Mouse (Mus musculus): ENCODE measurements around the gene Eif2ak3. TPM values are rescaled to one million over a fixed set of nuclear protein-coding genes. Genes with fewer than 3 reads are reported as not detected.

Eif2ak3 gene
- total RNA-seq, 2 experiments from 2014 or later: 19.5 to 21.8 TPM

DNA sequence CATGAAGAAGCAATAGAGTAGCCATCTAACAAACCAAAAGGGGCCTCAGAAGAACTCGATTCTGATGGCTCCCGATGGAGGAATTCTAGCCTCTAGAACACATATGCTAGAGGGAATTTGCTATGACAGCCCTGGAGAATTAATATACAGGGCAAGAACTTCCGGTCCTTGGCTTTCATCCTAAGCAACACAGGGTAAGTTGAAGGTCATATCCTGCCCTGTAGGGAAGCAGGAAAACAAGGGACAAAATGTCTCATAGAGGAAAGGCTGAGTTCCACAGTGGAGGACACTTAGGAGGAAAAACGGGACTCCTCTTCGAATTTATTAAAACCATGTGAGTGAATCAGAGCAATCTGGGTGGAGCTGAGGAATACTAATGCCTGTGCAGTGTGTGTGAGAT, 1.3 kb upstream of the Eif2ak3 start:
- H3K4me3 ChIP-seq: no peak overlapping the region
- DNase-seq (ENCODE audit: low spot score in 2 of 2): no peak
- TF ChIP-seq CTCF (conservative IDR thresholded peaks at IDR 0.05): no peak
- H3K27ac ChIP-seq: peak overlapping the region; percentile 85; the same call in 1 of the 2 replicates

DNA sequence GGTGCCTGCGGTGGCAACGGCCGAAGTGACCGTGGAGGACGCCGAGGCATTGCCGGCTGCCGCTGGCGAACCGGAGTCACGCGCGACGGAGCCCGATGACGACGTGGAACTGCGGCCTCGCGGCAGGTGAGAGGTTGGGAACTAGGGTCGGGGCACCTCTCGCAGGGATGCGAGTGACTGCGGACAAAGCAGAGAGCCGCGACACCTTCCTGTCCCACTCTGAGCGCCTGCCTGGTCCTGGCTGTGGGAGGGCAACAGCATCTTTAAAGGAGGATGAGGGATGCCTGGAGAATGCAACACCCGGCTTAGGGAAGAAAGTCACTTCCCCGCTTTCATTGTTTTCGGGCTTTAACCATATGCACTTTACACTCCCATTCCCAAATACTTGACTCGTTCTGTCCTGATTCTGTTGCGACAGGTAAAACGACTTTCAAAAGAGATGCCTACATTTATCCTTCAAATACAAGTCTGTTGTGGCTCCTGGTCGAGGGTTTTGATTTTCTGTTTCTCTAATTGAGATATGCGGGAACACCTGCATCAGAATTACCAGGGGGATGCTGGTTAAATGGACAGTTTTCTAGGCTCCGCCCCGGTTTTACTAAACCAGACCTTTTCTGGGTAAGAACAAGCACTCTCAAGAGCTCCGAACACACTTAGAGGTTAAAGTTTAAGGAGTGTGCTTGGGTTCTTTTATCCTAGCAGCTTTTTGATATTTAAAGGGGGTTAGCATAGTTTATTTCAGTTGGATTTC, 756 bp downstream of the Eif2ak3 start:
- peak in 1 of 2 experiments; percentile 8 for DNase-seq (ENCODE audit: low spot score in 2 of 2)
- Histone ChIP-seq H3K27ac (peak overlapping the region; percentile 85), H3K4me3 (peak overlapping the region; percentile 96)
- TF ChIP-seq CTCF (conservative IDR thresholded peaks at IDR 0.05): no peak

DNA sequence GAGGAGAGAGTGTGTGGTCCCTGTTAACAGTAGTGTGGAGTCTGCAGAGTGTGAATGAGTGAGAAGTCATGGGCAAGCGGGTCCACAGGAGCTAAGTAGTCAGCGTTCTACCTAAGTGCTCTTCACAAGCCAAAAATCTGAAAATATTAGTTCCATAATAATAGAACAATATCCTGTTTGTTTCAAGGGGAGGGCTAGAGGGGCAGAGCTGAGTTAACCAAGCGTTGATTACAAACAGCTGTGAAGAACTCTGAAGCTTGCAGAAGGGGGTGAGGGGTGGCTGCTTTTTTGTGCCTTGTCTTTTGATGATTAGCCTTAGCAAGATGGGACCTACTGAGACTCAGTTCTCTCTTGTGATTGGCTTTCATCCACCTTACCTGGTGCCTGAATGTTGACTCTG, 3.1 kb downstream of the Eif2ak3 start:
- Histone ChIP-seq H3K27ac (no peak overlapping the region), H3K4me3 (no peak overlapping the region)
- TF ChIP-seq CTCF (conservative IDR thresholded peaks at IDR 0.05): no peak
- DNase-seq (ENCODE audit: low spot score in 2 of 2): no peak

DNA sequence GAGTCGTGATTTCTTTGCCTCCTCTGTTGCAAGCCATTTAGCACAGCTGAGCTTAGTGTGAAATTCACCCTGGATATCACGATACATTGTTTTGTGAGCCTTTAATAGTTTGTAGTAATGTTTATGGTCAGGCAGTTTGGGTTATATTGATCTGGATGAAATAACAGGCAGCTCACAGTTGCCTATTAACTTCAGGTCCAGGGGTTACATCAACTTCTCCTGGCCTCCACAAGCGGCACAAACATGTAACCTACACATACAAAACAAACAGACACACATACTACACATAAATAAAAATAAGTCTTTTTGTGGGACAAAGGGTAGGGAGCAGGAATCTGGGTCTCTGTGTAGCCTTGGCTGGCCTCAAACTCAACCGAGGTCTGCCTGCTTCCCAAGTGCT, 9.1 kb downstream of the Eif2ak3 start:
- Histone ChIP-seq H3K4me3 (no peak overlapping the region), H3K27ac (no peak overlapping the region)
- no peak for TF ChIP-seq CTCF (conservative IDR thresholded peaks at IDR 0.05)
- no peak for DNase-seq (ENCODE audit: low spot score in 2 of 2)

DNA sequence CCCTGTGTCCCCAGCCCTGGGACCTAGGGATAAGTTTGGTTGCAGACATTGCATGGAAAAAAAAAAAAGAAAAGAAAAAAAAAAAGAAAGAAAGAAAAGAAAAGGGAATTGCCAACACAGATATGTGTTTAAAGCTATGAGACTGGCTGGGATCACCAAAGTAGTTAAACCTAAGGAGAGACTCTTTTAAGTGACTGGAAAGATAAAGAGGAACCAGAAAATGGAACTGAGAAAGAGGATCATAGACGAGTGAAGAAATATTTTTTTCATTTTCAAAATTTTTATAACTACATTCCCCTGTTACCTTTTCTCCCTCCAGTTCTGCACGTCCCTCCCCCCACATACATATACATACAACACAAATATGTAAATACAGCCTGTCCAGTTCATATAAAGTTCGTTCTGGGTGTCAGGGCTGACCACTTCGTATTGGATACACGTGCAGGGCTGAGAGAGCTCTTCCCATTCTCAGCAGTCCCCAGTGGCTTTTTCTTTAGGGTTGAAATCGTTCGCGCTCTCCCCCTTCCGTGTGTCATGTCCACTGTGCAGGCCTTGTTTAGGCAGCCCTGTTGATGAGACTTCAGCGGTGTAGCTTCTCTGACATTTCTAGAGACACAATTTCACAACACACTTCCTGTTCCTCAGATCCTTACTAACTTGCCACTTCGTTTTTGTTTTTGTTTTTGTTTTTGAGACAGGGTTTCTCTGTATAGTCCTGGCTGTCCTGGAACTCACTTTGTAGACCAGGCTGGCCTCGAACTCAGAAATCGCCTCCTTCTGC, 11.4 kb downstream of the Eif2ak3 start:
- TF ChIP-seq CTCF (conservative IDR thresholded peaks at IDR 0.05): no peak
- H3K27ac ChIP-seq: no peak overlapping the region
- H3K4me3 ChIP-seq: no peak overlapping the region
- no peak for DNase-seq (ENCODE audit: low spot score in 2 of 2)

DNA sequence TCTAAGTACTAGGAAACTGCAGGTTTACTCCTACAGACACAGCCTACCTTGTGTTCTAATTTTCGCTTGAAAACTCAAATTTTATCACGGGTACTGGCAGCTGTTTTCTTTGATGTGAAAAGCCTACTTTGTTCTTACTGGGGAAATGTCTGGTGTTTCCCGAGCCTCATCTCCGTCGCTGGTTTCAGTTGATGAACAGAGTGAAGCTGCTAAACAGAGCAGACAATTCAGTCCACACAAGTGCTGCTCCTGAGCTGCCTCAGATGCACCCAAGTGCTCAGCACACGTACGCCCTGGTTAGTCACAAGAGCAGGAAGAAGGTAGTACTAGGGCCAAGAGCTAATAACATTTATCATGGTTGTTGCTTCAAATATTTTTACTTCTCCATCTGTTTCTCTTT, 18.4 kb downstream of the Eif2ak3 start:
- no peak overlapping the region for H3K4me3 ChIP-seq
- no peak overlapping the region for H3K27ac ChIP-seq
- no peak for DNase-seq (ENCODE audit: low spot score in 2 of 2)
- no peak for TF ChIP-seq CTCF (conservative IDR thresholded peaks at IDR 0.05)

DNA sequence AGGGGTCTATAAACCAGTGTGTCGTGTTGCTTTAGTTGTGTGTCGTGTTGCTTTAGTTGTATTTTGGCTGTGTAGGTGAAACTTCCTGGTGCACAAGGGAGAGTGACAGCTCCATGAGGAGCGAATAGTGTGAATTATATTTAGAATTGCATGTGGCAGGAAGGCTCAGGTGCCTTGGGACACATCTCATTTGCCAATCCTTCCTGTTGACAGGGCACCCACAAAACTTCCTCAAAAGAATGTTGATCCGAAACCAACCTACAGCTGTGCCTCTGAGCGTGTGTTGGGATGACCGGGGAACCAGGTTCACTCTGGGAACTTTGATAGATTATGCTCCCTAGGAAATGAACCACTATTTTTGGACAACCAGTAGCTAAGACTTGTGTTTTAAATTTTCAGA, 20.0 kb downstream of the Eif2ak3 start:
- no peak for TF ChIP-seq CTCF (conservative IDR thresholded peaks at IDR 0.05)
- no peak for DNase-seq (ENCODE audit: low spot score in 2 of 2)
- no peak overlapping the region for H3K4me3 ChIP-seq
- no peak overlapping the region for H3K27ac ChIP-seq

DNA sequence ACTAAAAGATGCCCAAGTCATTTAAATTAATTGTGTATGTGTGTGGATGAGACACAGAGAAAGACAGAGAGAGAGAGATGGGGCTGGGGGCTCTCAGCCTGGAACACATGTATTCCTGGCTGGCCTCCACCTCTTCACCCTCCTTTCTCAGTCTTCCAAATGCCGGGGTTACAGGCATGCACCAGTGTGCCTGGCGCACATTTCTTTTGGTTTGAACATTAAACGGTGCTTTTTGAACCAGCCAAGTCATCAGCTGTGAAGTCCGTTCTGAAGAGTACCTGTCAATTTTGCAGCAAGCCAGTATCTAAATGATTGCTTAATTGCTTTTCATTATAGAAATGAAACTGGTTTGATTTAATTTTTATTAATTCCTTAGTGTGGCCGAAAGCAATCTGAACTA, 22.4 kb downstream of the Eif2ak3 start:
- H3K4me3 ChIP-seq: no peak overlapping the region
- no peak overlapping the region for H3K27ac ChIP-seq
- TF ChIP-seq CTCF (conservative IDR thresholded peaks at IDR 0.05): no peak
- no peak for DNase-seq (ENCODE audit: low spot score in 2 of 2)

DNA sequence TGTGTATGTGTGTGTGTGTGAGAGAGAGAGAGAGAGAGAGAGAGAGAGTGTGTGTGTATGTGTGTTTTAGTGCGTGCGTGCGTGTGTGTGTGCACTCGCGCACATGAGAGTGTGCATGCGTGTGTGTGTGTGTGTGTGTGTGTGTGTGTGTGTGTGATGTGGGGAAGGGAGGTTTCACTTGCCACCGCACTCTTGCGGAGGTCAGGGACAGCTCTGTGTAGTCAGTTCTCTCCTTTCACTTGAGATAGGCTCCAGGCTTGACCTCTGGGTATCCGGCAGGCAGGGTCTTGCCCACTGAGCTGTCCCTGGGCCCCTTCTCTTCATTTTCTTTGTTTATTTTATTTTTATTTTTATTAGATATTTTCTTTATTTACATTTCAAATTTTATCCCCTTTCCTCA, 23.0 kb downstream of the Eif2ak3 start:
- DNase-seq (ENCODE audit: low spot score in 2 of 2): no peak
- no peak for TF ChIP-seq CTCF (conservative IDR thresholded peaks at IDR 0.05)
- H3K4me3 ChIP-seq: no peak overlapping the region

DNA sequence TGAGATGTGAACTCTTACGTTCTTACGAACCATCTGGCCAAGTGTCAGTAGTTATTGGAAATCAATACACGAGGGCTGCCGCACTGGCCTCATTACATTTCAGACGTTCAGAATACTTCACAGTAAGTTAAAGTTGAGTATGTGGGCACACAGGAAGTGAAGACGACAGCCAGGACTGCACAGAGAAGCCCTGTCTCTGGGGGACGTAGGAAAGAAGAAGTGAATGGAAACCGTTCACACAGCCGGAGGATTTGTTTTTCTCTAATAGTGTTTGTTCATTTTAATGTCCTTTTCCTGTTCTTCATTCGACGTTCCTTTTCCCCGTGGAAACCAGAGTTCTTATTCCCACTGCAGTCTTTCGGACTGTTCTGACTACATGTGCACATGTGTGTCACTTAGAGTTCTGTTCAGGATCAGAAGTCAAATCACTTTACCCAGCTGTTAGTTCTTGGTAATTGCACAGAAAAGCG, 27.2 kb downstream of the Eif2ak3 start:
- Histone ChIP-seq H3K27ac (peak overlapping the region; percentile 71), H3K4me3 (peak overlapping the region; percentile 24; the same call in 1 of the 2 replicates)
- no peak for TF ChIP-seq CTCF (conservative IDR thresholded peaks at IDR 0.05)
- no peak for DNase-seq (ENCODE audit: low spot score in 2 of 2)

More for the DNA sequence above, 23.0 kb downstream of the Eif2ak3 start:
- H3K27ac ChIP-seq: no peak overlapping the region

DNA sequence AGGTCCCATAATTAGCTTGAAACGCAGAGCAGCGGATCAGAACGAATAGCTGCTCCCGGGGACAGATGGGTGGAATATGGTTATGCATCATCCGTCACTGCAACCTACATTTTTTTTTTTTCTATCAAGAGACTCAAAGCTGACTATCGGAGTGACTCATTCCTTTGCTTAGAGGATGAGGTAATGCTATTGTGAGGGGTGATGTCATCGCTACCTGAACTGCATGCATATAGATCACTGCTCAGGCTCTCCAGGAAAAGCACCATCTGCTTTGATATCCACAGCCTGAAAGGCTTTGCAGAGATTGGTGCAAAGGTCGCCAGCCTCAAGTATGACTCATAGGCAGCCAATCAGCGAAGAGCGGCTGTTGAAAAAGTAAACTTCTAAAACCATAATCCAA, 27.8 kb downstream of the Eif2ak3 start:
- Histone ChIP-seq H3K4me3 (peak overlapping the region; percentile 24; the same call in 1 of the 2 replicates), H3K27ac (peak overlapping the region; percentile 71)
- no peak for TF ChIP-seq CTCF (conservative IDR thresholded peaks at IDR 0.05)
- peak; percentile 29 to 70 for DNase-seq (ENCODE audit: low spot score in 2 of 2)

DNA sequence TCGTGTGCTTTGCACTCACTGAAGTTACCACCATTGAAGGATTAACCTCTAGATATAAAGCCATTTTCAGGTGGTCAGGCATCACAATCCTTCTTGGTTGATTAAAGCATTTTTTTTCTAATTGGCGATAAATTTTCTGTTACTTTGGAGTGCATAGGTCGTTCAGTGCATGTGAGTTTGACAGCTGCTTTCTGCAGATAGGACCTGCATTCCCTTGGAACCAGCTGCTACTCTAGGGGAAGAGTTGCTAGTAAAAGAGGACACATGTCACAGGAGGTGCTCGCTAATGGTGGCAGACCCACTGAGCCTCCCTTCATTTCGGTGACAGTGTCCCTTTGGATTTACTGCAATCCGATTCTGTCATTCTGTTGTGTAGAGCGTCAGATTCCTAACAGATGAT, 28.3 kb downstream of the Eif2ak3 start:
- no peak overlapping the region for H3K4me3 ChIP-seq
- TF ChIP-seq CTCF (conservative IDR thresholded peaks at IDR 0.05): no peak
- H3K27ac ChIP-seq: peak overlapping the region; percentile 71; the same call in 1 of the 2 replicates
- no peak for DNase-seq (ENCODE audit: low spot score in 2 of 2)

DNA sequence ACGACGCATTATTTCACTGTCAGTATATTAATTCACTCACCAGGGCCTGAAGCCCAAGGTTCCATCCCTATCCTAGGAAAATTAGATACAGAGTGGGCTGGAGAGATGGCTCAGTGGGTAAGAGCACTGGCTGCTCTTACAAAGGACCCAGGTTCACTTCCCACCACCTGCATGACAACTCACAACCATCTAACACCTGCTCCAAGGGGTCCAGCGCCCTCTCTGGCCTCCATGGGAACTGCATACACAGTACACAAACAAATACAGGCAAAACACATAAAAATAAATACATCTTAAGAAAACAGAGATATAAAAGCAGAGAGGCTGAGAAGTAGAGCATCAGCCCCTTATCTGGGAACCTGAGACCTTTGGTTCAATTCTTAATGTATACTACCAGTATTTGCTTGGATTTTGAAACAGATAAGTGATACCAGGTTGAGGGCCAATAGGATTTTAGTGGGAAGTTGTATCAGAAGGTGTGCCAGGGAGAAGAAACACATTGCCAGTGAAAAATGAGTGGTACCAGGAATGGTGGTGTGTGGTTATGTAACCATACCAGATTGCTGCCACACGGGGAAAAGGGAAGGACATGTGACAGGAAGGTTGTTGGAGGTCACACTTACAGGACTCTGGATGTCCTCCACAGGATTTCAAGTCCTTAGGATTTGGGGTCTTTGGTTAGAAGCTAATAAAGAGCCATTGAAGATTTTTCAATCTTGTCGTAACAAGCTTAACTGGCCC, 29.9 kb downstream of the Eif2ak3 start:
- Histone ChIP-seq H3K4me3 (no peak overlapping the region), H3K27ac (no peak overlapping the region)
- TF ChIP-seq CTCF (conservative IDR thresholded peaks at IDR 0.05): peak; percentile 69
- no peak for DNase-seq (ENCODE audit: low spot score in 2 of 2)
